Mouse (Mus musculus) neural tube, embryonic 11.5 days (tissue): ENCODE results near the gene Tnfrsf19. TPM values are rescaled to one million over a fixed set of nuclear protein-coding genes. Genes with fewer than 3 reads are reported as not detected.
A peak's percentile ranks its signal among the peaks of the same experiment; 100 is the strongest.

Experiments
- ATAC-seq: fragments of 200-750 bp; cut with Nextera tagmentation; 2 replicates; pipeline ENCODE4 v1.8.0; 2017; ENCODE audit warnings: moderate number of reproducible peaks, mild to moderate bottlenecking, moderate TSS enrichment, moderate library complexity; ENCODE audit not compliant: insufficient read depth, low FRiP score, low TSS enrichment
- DNase-seq: peaks from one replicate; pipeline ENCODE4 v3.0.0-alpha.2; 2015; ENCODE audit warnings: low spot score
- H3K27ac ChIP-seq: fragments of 300-500 bp; sonication (generic); 2 replicates; pipeline ENCODE4 v1.5.1; 2014; ENCODE audit warnings: low read depth, mild to moderate bottlenecking, low read length
- H3K27me3 ChIP-seq: fragments of 300-500 bp; sonication (generic); 2 replicates; pipeline ENCODE4 v1.6.1; 2014; ENCODE audit warnings: mild to moderate bottlenecking, low read length, mixed read lengths; ENCODE audit not compliant: control insufficient read depth, insufficient read depth
- H3K36me3 ChIP-seq: fragments of 300-500 bp; sonication (generic); 2 replicates; pipeline ENCODE4 v1.6.1; 2014; ENCODE audit warnings: mild to moderate bottlenecking, low read length, moderate library complexity, mixed read lengths; ENCODE audit not compliant: control insufficient read depth, insufficient read depth
- H3K4me1 ChIP-seq: fragments of 300-500 bp; sonication (generic); 2 replicates; pipeline ENCODE4 v1.6.1; 2014; ENCODE audit warnings: low read length, mixed read lengths; ENCODE audit not compliant: control insufficient read depth, insufficient read depth
- H3K4me2 ChIP-seq: fragments of 300-500 bp; sonication (generic); 2 replicates; pipeline ENCODE4 v1.6.1; 2014; ENCODE audit warnings: low read depth, mild to moderate bottlenecking, moderate library complexity
- H3K4me3 ChIP-seq: fragments of 300-500 bp; sonication (generic); 2 replicates; pipeline ENCODE4 v1.5.1; 2014; ENCODE audit warnings: low read depth, low read length
- H3K9ac ChIP-seq: fragments of 300-500 bp; sonication (generic); 2 replicates; pipeline ENCODE4 v1.6.1; 2014; ENCODE audit warnings: mild to moderate bottlenecking, low read length
- H3K9me3 ChIP-seq: fragments of 300-500 bp; sonication (generic); 2 replicates; pipeline ENCODE4 v1.6.1; 2016; ENCODE audit warnings: low read length; ENCODE audit not compliant: control insufficient read depth
- WGBS: fragments of 180-500 bp; shearing (Covaris S2); extraction: QIAGEN DNeasy Blood & Tissue Kit; methylation state at CpG from one replicate; pipeline ENCODE4 v1.1.7; 2014; 5-methylcytosine and 5-hydroxymethylcytosine counted together
- polyA plus RNA-seq: library from polyadenylated mRNA; unstranded; fragments of >200 nt; fragmentation: Nextera tagmentation; extraction: Ambion mirVana; gene quantifications from 2 replicates; pipeline ENCODE4 v1.2.1, GENCODE M21; 2014

Tnfrsf19 gene
- 50.6 and 53.8 TPM in 2 replicates for polyA plus RNA-seq

DNA sequence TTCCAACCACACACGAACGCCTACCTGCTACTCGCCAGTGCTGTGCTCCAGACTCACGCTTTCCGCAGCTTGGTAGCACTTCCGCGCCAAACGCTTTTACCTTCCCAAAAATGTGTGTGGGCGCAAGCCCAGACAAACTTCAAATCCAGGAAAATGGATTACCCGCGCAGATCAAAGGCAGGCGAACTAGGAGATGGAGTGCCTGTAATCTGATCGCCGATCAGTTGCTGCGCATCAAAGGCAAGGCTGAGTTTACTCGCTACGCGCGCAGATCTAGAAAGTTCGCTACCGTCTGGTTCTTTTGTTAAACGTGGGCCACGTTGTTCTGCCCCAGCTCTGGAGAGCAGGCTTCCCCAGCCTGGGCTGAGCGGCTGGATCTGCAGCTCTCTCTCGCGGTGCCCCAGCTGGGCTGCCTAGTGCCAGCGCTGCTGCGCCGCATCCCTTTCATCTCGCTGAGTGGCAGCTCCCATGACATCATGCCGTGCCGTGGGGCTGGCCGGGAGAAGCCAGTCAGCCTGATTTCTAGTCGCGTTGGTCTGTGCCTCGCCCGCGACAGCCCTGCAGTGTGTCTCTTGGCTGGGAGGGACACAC lies at the start of gene Tnfrsf19:
Gene Tnfrsf19, minus strand, starts transcription at position 400 of the 591 bp plus-strand sequence.
- Histone ChIP-seq H3K4me3 (peak within 1 kb of the TSS; percentile 41), H3K4me1 (peaks cover 8% of the 10 kb centered on the region), H3K27ac (peak within 1 kb of the TSS; percentile 66), H3K9me3 (no peaks in the 10 kb centered on the region), H3K4me2 (peak within 1 kb of the TSS; percentile 79), H3K9ac (peak within 1 kb of the TSS; percentile 62), H3K36me3 (no peaks in the 10 kb centered on the region), H3K27me3 (no peaks in the 10 kb centered on the region)
- DNase-seq (peak; percentile 90), ATAC-seq (peak; percentile 95)
- WGBS: under 1% methylated on average over 38 of the region's 38 CpGs

GRCm38 (mm10) chr14:61092073-61092472 lies 45.8 kb upstream of the Tnfrsf19 start:
- H3K4me1 ChIP-seq: no peaks in the 10 kb centered on the region
- H3K27me3 ChIP-seq: no peaks in the 10 kb centered on the region
- H3K36me3 ChIP-seq: no peaks in the 10 kb centered on the region
- no peak overlapping the region for H3K27ac ChIP-seq
- ATAC-seq: no peak
- H3K9me3 ChIP-seq: no peaks in the 10 kb centered on the region
- WGBS: 96% methylated on average over 3 of the region's 3 CpGs
- H3K4me3 ChIP-seq: no peak overlapping the region
- no peak for DNase-seq
- H3K4me2 ChIP-seq: no peak overlapping the region
- H3K9ac ChIP-seq: no peak overlapping the region

GRCm38 (mm10) chr14:61090955-61091354 lies 44.7 kb upstream of the Tnfrsf19 start:
- H3K27me3 ChIP-seq: no peaks in the 10 kb centered on the region
- WGBS: 80% methylated on average over 5 of the region's 5 CpGs
- H3K36me3 ChIP-seq: no peaks in the 10 kb centered on the region
- no peak overlapping the region for H3K4me2 ChIP-seq
- ATAC-seq (no peak), DNase-seq (no peak)
- H3K9me3 ChIP-seq: no peaks in the 10 kb centered on the region
- H3K4me1 ChIP-seq: no peaks in the 10 kb centered on the region
- no peak overlapping the region for H3K4me3 ChIP-seq
- H3K27ac ChIP-seq: no peak overlapping the region
- H3K9ac ChIP-seq: no peak overlapping the region

DNA sequence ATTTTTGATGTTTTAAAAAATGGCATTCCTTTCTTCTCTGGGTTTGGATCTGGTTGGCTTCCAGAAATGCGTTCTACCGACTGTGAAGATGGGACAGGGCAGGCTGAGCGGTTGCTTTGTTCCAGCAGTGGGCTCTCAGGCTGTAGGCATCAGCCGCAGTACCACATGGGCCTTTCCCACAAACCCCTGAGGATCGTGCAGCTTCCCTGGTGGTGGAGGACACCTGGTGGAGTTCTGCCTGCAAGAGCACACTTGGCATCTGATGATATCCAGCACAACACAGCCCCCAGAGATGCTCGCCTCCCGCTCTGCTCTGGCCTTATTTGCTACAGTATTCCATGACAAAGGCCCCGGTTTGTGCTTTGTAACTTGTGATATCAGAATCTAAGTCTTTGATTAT lies 41.9 kb upstream of the Tnfrsf19 start:
- 78% methylated on average over 8 of the region's 8 CpGs for WGBS
- no peaks in the 10 kb centered on the region for H3K27me3 ChIP-seq
- H3K9ac ChIP-seq: no peak overlapping the region
- H3K4me3 ChIP-seq: no peak overlapping the region
- DNase-seq (no peak), ATAC-seq (no peak)
- H3K4me2 ChIP-seq: no peak overlapping the region
- no peak overlapping the region for H3K27ac ChIP-seq
- no peaks in the 10 kb centered on the region for H3K9me3 ChIP-seq
- H3K4me1 ChIP-seq: no peaks in the 10 kb centered on the region
- no peaks in the 10 kb centered on the region for H3K36me3 ChIP-seq

GRCm38 (mm10) chr14:61085325-61085724 lies 39.0 kb upstream of the Tnfrsf19 start:
- H3K9me3 ChIP-seq: no peaks in the 10 kb centered on the region
- no peaks in the 10 kb centered on the region for H3K4me1 ChIP-seq
- H3K9ac ChIP-seq: no peak overlapping the region
- H3K27me3 ChIP-seq: no peaks in the 10 kb centered on the region
- H3K4me3 ChIP-seq: no peak overlapping the region
- ATAC-seq (no peak), DNase-seq (no peak)
- WGBS: 63% methylated on average over 3 of the region's 3 CpGs
- H3K36me3 ChIP-seq: no peaks in the 10 kb centered on the region
- no peak overlapping the region for H3K27ac ChIP-seq
- H3K4me2 ChIP-seq: no peak overlapping the region

DNA sequence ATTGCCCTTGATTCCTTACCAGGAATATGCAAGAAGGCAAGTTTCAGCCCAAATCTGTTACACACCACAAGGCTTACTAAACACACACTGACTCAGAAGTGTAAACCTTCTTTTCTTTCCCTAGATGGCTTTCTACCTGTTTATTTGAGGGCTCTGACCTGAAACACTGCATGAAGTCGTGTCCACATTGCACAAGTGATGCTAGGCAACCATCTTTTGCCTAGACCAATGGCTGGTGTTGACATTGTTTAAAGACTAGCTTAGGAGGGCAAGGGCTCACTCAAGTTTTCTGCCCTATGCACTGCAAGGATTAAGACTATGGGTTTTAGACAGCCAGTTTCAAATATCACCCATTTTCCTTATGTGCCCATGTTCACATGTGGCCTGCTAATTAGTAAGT lies 23.3 kb upstream of the Tnfrsf19 start:
- Histone ChIP-seq H3K27ac (no peak overlapping the region), H3K4me3 (no peak overlapping the region), H3K4me2 (no peak overlapping the region), H3K4me1 (no peaks in the 10 kb centered on the region), H3K9me3 (no peaks in the 10 kb centered on the region), H3K9ac (no peak overlapping the region), H3K27me3 (no peaks in the 10 kb centered on the region), H3K36me3 (no peaks in the 10 kb centered on the region)
- ATAC-seq (no peak), DNase-seq (no peak)
- WGBS: 90% methylated on average over 1 of the region's 1 CpGs

- Histone ChIP-seq H3K4me3 (no peak overlapping the region), H3K4me2 (no peak overlapping the region), H3K4me1 (no peaks in the 10 kb centered on the region; the same call in 1 of the 2 replicates), H3K9ac (no peak overlapping the region), H3K9me3 (no peaks in the 10 kb centered on the region), H3K27ac (no peak overlapping the region), H3K36me3 (no peaks in the 10 kb centered on the region), H3K27me3 (peaks cover 3% of the 10 kb centered on the region; the same call in 1 of the 2 replicates)
- DNase-seq (no peak), ATAC-seq (no peak)
- WGBS: 54% methylated on average over 3 of the region's 3 CpGs
Observed at GRCm38 (mm10) chr14:61061729-61062128, 15.4 kb upstream of the Tnfrsf19 start.

GRCm38 (mm10) chr14:61059316-61059945 lies 13.1 kb upstream of the Tnfrsf19 start:
- H3K27ac ChIP-seq: no peak overlapping the region
- H3K27me3 ChIP-seq: peaks cover 7% of the 10 kb centered on the region; the same call in 1 of the 2 replicates
- DNase-seq (no peak), ATAC-seq (no peak)
- H3K4me2 ChIP-seq: no peak overlapping the region
- no peak overlapping the region for H3K9ac ChIP-seq
- WGBS: 90% methylated on average over 9 of the region's 9 CpGs
- H3K9me3 ChIP-seq: no peaks in the 10 kb centered on the region
- no peaks in the 10 kb centered on the region for H3K36me3 ChIP-seq
- no peak overlapping the region for H3K4me3 ChIP-seq
- H3K4me1 ChIP-seq: no peaks in the 10 kb centered on the region; the same call in 1 of the 2 replicates

GRCm38 (mm10) chr14:61056962-61057361 lies 10.7 kb upstream of the Tnfrsf19 start:
- peak overlapping the region; percentile 52 for H3K4me2 ChIP-seq
- peak overlapping the region; percentile 28; the same call in 1 of the 2 replicates for H3K4me3 ChIP-seq
- H3K27ac ChIP-seq: no peak overlapping the region
- H3K27me3 ChIP-seq: peaks cover 7% of the 10 kb centered on the region; the same call in 1 of the 2 replicates
- DNase-seq (no peak), ATAC-seq (no peak)
- no peaks in the 10 kb centered on the region; the same call in 1 of the 2 replicates for H3K4me1 ChIP-seq
- WGBS: 8% methylated on average over 11 of the region's 11 CpGs
- H3K9ac ChIP-seq: no peak overlapping the region; the same call in 1 of the 2 replicates
- no peaks in the 10 kb centered on the region for H3K36me3 ChIP-seq
- H3K9me3 ChIP-seq: no peaks in the 10 kb centered on the region
